Mouse (Mus musculus) neural tube, embryonic 12.5 days (tissue): ENCODE results near the gene Gm49333. TPM values are rescaled to one million over a fixed set of nuclear protein-coding genes. Genes with fewer than 3 reads are reported as not detected.

Source experiments
- microRNA counts: library from miRNA; unstranded; fragments of <30 nt; microRNA quantifications from one replicate; lab custom pipeline; 2017
- microRNA-seq: library from miRNA; unstranded; fragments of <30 nt; microRNA quantifications from one replicate; pipeline ENCODE4, GENCODE M21; 2017
- polyA plus RNA-seq: library from polyadenylated mRNA; unstranded; fragments of >200 nt; fragmentation: Nextera tagmentation; extraction: Ambion mirVana; gene quantifications from 2 replicates; pipeline ENCODE4 v1.2.1, GENCODE M21; 2016

Gm49333 gene
- polyA plus RNA-seq, 1 experiment from 2014 or later: not detected

MicroRNAs within 50 kb of the gene (microRNA counts, 519-probe panel; counts per million panel counts)
- 5,225 counts per million, percentile 85 among the panel's probes with 10 or more counts for microRNA mmu-miR-1224 (lab: Ali Mortazavi, UCI)

Small RNA genes lying within 50 kb of the gene (microRNA-seq; reads per million reads assigned to microRNA genes)
- gene Mir1224: 16.8 reads per million, percentile 28 among the genes with 10 or more reads in this experiment

Other genes starting within 250 kb of the Gm49333 start
- 121 and 131 TPM in 2 replicates for gene Abcc5, start 185.2 kb upstream of the Gm49333 start, polyA plus RNA-seq
- 121 and 125 TPM in 2 replicates for gene Eif2b5, start 112.8 kb upstream of the Gm49333 start, polyA plus RNA-seq
- 48.2 and 54.9 TPM in 2 replicates for gene Dvl3, start 94.6 kb upstream of the Gm49333 start, polyA plus RNA-seq
- gene Ap2m1, start 76.1 kb upstream of the Gm49333 start, polyA plus RNA-seq: 922 and 966 TPM in 2 replicates
- gene Abcf3, start 63.0 kb upstream of the Gm49333 start, polyA plus RNA-seq: 70.9 and 81.2 TPM in 2 replicates
- gene Vwa5b2, start 22.1 kb upstream of the Gm49333 start, polyA plus RNA-seq: 12.7 and 14.0 TPM in 2 replicates
- 18.7 and 21.2 TPM in 2 replicates for gene Eef1akmt4, start within 50 bp of the Gm49333 start, polyA plus RNA-seq
- 43.3 and 44.5 TPM in 2 replicates for gene Alg3, start 125 bp downstream of the Gm49333 start, polyA plus RNA-seq
- 11.9 and 12.3 TPM in 2 replicates for gene Camk2n2, start 9.7 kb downstream of the Gm49333 start, polyA plus RNA-seq
- 6.9 and 8.0 TPM in 2 replicates for gene Ece2, start 18.2 kb downstream of the Gm49333 start, polyA plus RNA-seq
- gene Psmd2, start 40.0 kb downstream of the Gm49333 start, polyA plus RNA-seq: 412 and 424 TPM in 2 replicates
- gene Eif4g1, start 56.7 kb downstream of the Gm49333 start, polyA plus RNA-seq: 183 and 190 TPM in 2 replicates
- gene Fam131a, start 81.6 kb downstream of the Gm49333 start, polyA plus RNA-seq: 20.8 and 24.3 TPM in 2 replicates
- 85.4 and 85.5 TPM in 2 replicates for gene Polr2h, start 106.1 kb downstream of the Gm49333 start, polyA plus RNA-seq
- 40.8 and 43.3 TPM in 2 replicates for gene Clcn2, start 106.1 kb downstream of the Gm49333 start, polyA plus RNA-seq
- gene Chrd, start 121.5 kb downstream of the Gm49333 start, polyA plus RNA-seq: 7.0 and 8.0 TPM in 2 replicates
- 1.2 and 1.3 TPM in 2 replicates for gene Thpo, start 122.9 kb downstream of the Gm49333 start, polyA plus RNA-seq